Mouse (Mus musculus) spleen, adult 12 weeks (tissue): Measurements from ENCODE around the gene Zfp846.
"Not testable (repeated sequence)": the region's sequence is repeated elsewhere in the genome, so short reads cannot be mapped to it uniquely, and the experiment has no call there.

Experiments
- DNase-seq: peaks from one replicate; pipeline ENCODE4 v3.0.0; 2022; ENCODE audit warnings: low spot score

The Zfp846 gene

DNA sequence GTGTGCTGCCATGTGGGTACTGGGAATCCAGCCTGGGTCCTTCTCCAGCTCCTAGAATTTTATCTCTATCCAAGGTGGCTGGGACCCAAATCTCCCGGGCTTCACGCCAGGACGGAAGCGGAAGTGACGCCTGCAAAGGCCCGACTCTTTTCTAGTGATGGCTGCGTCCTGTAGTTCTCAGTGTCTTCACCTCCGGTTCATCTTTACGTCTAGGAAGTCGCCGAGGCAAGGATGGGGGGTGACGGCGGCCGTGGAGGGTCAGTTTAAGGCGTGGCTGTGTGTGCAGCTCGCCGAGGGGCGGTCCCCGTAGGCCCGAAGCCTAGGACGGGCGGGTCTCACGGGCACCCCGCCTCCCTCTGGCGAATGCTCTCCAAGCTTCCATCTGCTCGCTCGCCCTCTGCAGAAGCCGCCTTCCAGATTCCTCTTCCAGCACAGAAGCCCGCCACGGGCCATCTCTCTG is at the start of gene Zfp846:
TSS of gene Zfp846 (plus strand) at position 117 of the 460 bp plus-strand sequence.
- DNase-seq, result peak; percentile 82

- DNase-seq, result no peak
Measured at GRCm38 (mm10) chr9:20534326-20534926, 46.7 kb upstream of the Zfp846 start.

DNA sequence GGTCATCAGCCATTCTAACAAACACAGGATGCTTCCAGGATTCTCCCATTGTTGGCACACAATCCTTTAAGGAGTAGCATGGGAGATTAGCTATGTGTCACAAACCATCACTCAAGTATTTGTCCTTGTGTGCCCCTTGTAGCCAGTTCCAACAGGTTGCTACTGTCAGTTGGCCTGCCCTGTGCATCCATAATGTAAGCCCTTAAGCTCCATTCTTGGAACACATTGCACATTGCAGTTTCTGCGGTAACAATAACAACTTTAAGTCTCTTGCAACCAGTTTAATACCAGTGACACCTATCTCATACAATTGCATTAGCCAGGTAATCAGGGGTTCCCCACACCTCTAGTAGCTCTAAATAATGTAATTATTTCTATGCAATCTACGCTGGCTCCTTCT is 44.5 kb upstream of the Zfp846 start:
- DNase-seq, result no peak

GRCm38 (mm10) chr9:20543496-20543895 is 37.6 kb upstream of the Zfp846 start:
- no peak for DNase-seq

GRCm38 (mm10) chr9:20544070-20544821 is 36.8 kb upstream of the Zfp846 start:
- peak; percentile 37 for DNase-seq

- no peak for DNase-seq
Measured at GRCm38 (mm10) chr9:20545151-20545550, 35.9 kb upstream of the Zfp846 start.

DNA sequence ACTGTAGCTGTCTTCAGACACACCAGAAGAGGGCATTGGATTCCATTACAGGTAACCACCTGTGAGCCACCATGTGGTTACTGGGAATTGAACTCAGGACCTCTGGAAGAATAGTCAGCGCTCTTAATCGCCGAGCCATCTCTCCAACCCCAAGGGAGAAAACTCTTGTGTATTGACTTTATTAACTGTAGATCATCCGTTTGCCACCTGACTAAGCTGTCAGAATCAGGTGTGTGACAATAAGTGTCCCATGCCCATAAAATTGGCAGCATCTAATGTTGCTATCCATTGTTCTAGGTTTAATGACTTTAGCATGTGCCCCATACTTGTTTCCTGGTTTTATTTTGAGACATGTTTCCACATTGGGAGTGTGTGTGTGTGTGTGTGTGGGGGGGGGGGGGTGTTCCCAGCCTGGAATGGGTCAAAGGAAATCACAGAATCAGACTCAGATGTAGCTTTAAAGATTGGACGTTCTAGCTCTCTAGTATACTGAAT is 29.3 kb upstream of the Zfp846 start:
- no peak for DNase-seq

DNA sequence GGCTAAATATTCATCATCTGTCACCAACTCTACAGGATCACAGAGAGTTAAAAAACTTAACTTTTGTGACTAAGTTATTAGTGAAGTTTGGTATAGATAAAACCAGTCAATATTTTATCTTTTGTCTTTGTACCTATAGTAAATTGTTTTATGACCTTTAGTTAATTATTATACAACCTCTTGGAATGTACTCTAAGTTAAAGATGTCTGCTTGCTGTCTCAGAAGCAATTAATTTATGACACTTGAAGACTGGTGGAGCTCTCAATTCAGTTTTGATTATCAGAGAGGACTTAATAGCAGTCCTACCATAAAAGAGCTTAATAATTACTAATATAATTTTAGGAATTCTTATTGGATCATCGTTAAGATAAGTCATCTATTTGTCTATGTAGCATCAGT is 28.4 kb upstream of the Zfp846 start:
- no peak for DNase-seq

DNA sequence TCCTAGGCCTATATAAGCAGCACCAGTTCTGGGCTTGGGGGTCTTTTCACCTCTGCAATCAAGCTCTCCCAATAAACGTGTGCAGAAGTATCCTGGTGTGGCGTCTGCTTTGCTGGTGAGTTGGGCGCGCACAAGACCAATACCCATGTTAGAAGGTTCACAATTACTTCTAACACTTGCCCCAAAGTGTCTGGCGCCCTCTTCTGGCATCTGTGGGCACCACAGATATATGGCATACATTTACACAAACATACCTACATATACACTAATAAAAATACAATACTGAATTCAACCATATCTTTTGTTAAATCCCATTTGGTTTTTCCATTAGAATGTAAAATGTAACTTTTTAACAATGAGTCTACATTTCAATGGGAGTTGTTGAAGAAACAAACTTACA is 18.9 kb upstream of the Zfp846 start:
- no peak for DNase-seq

DNA sequence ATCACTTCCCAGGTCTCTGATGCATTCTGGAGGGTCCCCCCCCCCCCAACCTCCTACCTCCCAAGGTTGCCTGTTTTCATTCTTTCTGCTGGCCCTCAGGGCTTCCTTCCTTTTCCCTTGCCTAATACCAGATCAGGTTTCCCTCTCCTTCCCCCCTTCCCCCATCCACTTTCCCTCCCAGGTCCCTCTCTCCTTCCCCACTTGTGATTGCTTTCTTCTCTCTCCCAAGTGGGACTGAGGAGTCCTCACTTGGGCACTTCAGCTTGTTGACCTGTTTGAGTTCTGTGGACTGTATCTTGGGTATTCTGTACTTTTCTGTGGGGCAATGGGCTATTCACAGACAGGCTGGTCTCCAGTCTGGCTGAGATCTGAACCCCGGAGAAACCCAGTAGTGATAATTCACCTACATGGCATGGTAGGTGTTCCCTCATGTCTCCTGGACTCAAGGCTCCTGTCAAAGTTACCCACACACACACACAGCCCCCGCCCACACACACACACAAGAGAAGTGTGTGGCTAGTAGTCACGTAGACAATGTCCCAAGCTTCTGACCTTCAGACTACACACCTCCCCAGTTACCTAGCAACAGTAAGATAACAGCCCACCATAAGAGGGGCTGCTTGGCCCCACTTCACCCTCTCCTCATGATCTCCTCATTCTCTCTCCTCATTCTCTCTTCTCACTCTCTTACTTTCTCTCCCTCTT is 15.6 kb upstream of the Zfp846 start:
- not testable (repeated sequence) for DNase-seq

DNA sequence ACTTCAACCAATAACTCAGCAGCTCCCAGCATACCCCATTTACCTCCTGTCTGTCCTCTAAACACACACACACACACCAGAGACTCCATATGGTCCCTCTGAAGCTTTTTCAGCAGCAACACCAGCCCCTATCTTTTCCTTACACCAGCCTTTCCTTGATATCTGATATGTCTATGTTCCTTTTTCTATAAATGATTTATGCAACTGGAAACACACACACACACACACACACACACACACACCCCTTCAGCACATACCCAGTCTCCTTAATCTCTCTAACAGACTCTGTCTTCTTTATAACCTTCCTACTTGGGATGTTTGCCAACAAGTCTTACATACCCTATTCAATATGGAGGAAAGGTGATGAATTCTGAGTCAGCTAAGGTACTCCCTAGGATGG is 10.0 kb upstream of the Zfp846 start:
- DNase-seq, result no peak

DNA sequence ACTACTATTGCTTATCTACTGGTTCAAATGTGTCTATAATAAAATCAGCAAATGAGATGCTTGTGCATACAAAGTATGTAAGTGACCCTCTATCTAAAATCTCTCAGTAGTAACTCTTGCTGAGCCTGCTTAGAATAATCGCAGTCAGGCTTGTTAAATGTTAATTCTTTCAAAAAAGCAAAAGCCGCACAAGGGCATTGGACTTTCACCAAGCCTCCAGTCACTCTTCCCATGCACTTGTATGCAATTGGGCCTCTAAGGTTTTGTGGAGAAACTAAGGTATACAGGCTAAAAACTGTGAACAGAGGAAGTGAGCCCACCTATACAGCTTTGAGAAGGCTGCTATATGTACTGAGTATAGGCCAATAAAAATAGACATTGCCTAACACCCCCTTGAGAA is 4.5 kb upstream of the Zfp846 start:
- no peak for DNase-seq

GRCm38 (mm10) chr9:20601270-20601669 is 20.2 kb downstream of the Zfp846 start:
- no peak for DNase-seq

- no peak for DNase-seq
Measured at GRCm38 (mm10) chr9:20606269-20606668, 25.2 kb downstream of the Zfp846 start.

DNA sequence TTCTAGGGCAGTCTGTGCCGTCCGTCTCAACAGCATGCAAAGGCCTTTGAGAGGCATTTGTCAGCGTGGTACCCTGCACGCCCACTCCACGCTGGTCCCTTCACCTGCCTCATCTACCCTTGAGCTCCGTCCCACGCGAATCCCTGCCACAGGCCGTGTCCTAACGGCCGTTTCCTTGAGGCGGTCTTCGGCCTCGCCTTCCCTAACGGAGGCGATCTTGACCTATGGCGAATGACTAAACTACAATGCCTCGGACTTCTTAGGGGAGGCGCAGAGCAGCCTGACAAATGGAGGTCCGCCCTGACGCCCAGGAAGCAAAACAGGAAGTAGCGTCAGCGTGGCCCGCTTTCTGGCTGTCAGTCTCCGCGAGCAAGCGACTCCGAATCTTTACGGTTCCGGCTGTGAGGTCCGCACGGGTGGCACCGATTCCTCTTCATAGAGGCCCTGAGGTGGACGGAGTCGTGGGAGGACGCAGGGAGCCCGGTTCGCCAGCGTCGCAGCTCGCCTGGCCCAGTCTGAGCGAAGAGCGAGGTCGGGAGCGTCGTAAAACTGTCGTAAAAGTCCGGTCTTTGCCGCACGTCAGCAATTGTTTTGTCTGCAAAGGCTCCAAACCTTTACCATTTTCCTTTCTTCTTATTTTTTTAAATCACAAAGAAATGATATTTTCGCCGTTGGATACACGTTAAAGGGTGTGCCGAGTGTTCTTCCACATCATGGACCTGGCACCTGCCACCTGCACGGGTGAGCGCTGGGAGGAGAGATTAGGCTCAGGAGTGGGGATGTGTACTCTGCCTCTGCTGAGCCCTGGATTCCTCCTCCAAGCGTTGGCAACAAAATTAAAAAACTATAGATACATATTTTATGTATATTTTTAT is 26.2 kb downstream of the Zfp846 start:
- DNase-seq, result peak; percentile 84

DNA sequence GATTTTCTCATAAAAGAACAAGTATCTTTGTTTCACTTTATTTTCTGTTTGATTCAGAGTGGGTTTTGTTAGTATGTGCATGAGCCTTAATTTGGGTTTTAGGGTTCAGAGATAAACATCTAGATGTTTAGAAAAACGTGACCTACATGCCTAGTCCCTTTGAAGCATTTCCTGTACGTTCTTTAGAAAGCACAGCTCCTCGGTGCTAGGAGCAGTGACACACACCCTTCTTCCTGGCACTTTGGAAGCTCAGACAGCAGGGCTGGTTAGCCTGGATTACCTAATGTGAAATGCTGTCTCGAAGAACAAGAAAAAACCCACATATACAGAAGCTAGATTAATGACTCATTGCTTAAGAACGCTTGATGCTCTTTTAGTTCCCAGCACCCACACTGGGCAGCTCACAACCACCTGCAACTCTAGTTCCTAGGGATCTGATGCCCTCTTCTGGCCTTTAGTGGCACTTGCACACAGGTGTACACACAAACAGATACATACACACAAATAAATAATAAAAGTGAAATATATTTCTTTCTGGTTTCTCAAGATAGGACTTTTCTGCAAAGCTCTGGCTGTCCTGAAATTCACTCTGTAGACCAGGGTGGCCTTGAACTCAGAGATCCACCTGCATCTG is 28.9 kb downstream of the Zfp846 start:
- DNase-seq, result no peak

GRCm38 (mm10) chr9:20611976-20612375 is 30.9 kb downstream of the Zfp846 start:
- no peak for DNase-seq

DNA sequence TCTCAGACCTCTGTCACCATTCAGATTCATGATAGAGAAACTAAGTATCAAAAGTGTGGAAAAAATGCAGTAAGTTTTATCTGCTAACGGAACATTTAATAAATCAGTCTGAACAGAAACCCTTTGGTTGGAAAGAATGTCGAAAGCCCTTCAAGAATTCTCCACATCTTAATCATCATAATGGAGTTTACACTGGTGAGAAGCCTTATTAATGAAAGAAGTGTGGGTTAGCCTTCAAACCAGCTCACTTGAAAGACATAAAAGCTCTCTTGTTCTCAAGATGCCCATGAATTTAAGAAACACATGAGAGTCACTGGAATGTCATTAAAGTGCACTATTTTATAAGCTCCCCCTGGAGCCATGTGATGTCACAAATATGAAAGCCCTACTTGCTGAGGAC is 35.6 kb downstream of the Zfp846 start:
- DNase-seq, result no peak

GRCm38 (mm10) chr9:20631332-20631731 is 50.2 kb downstream of the Zfp846 start:
- no peak for DNase-seq

- DNase-seq, result not testable (repeated sequence)
Measured at GRCm38 (mm10) chr9:20635676-20636075, 54.6 kb downstream of the Zfp846 start.

DNA sequence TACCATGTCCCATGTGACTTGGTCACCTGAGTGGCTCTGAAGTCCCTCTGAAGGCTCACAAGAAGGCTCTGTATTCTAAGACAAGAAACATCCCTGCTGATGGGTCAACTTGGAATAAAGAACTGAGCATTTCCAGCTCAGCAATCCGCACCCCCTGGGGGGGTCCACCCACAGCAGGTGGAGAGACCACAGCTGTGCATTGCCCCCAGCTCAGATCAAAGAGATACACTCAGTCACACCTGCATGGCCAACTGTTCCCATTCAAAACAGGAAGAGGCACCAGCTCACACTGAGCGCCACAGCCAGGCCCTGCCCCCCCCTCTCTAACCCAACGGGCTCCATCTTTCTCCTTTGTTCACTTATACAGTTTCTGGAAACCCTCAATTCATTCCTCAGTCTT is 55.2 kb downstream of the Zfp846 start:
- no peak for DNase-seq
